Mouse (Mus musculus) forebrain, embryonic 15.5 days (tissue): ENCODE measurements around the gene Pigc. TPM values are rescaled to one million over a fixed set of nuclear protein-coding genes. Genes with fewer than 3 reads are reported as not detected.

Experiments used
- ATAC-seq: fragments of 200-750 bp; cut with Nextera tagmentation; replicated peaks from 2 replicates; pipeline ENCODE4 v1.8.0; 2017; ENCODE audit warnings: mild to moderate bottlenecking, moderate TSS enrichment, moderate library complexity
- H3K27ac ChIP-seq: fragments of 300-500 bp; sonication (generic); replicated peaks from 2 replicates; pipeline ENCODE4 v1.5.1; 2015; ENCODE audit warnings: mild to moderate bottlenecking, inconsistent platforms
- H3K27me3 ChIP-seq: fragments of 300-500 bp; sonication (generic); 2 replicates; pipeline ENCODE4 v1.6.1; 2015; ENCODE audit warnings: inconsistent platforms
- H3K36me3 ChIP-seq: fragments of 300-500 bp; sonication (generic); 2 replicates; pipeline ENCODE4 v1.6.1; 2015; ENCODE audit warnings: mild to moderate bottlenecking, inconsistent platforms
- H3K4me1 ChIP-seq: fragments of 300-500 bp; sonication (generic); 2 replicates; pipeline ENCODE4 v1.6.1; 2015; ENCODE audit warnings: inconsistent platforms
- H3K4me2 ChIP-seq: fragments of 300-500 bp; sonication (generic); replicated peaks from 2 replicates; pipeline ENCODE4 v1.6.1; 2015; ENCODE audit warnings: mild to moderate bottlenecking, inconsistent platforms
- H3K4me3 ChIP-seq: fragments of 300-500 bp; sonication (generic); 2 replicates; pipeline ENCODE4 v1.5.1; 2015; ENCODE audit warnings: mild to moderate bottlenecking, inconsistent platforms
- H3K9ac ChIP-seq: fragments of 300-500 bp; sonication (generic); replicated peaks from 2 replicates; pipeline ENCODE4 v1.6.1; 2015; ENCODE audit warnings: mild to moderate bottlenecking, inconsistent platforms
- H3K9me3 ChIP-seq: fragments of 300-500 bp; sonication (generic); 2 replicates; pipeline ENCODE4 v1.6.1; 2016; ENCODE audit warnings: inconsistent platforms
- WGBS: fragments of 180-500 bp; shearing (Covaris S2); methylation state at CpG from one replicate; pipeline ENCODE4 v1.1.7; 2015; ENCODE audit warnings: mixed read lengths; 5-methylcytosine and 5-hydroxymethylcytosine counted together
- polyA plus RNA-seq: library from polyadenylated mRNA; unstranded; fragments of >200 nt; fragmentation: Nextera tagmentation; extraction: Ambion mirVana; gene quantifications from 2 replicates; pipeline ENCODE4 v1.2.1, GENCODE M21; 2015

Pigc gene
- polyA plus RNA-seq, 1 experiment from 2014 or later = 32.7 TPM

GRCm38 (mm10) chr1:162003729-162004517, 34.9 kb downstream of the Pigc start:
- Histone ChIP-seq H3K4me2 (no peak overlapping the region), H3K9me3 (no peaks in the 10 kb centered on the region), H3K36me3 (no peaks in the 10 kb centered on the region), H3K4me1 (peaks cover 24% of the 10 kb centered on the region), H3K27me3 (no peaks in the 10 kb centered on the region), H3K27ac (no peak overlapping the region), H3K4me3 (no peak overlapping the region), H3K9ac (no peak overlapping the region)
- WGBS = 33% methylated on average over 14 of the region's 14 CpGs
- ATAC-seq = no peak

DNA sequence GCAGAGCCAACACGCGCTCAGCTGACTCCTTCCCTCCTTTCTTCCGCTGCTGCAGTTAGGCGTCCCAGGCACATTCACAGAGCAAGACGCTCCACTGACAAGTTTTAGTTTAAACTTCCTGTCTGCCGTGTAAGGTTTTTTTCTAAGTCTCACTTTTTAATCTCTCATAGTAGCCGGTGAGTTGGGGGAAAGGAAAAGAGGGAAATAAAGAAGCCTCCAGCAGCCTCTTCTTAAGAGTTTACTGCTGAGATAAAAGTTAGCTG, 35.5 kb downstream of the Pigc start:
- no peaks in the 10 kb centered on the region for H3K9me3 ChIP-seq

DNA sequence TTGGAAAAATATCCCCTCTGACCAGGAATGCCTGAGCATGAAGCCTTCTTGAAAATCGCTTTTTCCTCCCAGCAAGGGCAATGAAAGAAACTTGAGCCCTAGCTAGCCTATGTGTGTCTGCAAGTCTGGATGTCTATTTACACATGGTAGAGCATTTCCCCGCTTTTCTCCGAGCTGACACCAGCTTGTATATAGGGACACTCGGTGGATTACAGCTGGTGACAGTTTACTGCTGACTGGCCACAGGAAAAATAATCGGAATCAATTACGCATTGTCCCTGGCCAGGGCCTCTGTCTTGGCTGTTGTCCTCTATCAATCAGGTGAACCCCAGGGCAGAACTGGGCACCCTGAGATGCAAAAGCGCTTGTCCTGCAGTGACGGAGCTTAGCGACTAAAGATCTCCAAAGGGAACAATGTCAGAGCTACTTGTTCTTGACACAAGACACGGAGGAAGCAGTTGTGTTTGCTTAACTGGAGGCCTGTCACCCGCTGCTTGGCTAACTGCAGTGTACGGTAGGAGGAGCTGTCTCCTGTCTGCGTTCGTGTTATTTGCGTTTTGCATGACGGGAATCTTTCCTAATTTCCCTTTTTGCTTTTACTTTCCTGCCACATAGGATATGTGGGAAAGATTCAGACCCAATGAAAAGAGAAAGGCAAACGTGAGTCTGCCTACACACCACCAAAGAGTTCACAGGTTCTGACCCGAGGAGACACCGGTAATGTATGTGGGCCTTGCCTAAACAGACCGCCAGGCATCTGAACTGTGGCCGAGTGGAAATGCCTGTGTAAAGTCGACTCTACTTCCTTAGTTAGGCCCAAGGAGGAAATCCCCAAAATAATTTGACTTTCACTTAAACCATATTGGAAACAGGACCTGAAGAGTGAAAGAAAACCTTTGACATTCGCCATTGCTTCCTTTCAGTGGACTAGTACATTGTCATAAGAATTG, 36.1 kb downstream of the Pigc start:
- no peak overlapping the region for H3K9ac ChIP-seq
- no peak overlapping the region for H3K4me2 ChIP-seq
- H3K9me3 ChIP-seq = no peaks in the 10 kb centered on the region
- H3K4me1 ChIP-seq = peaks cover 17% of the 10 kb centered on the region
- no peaks in the 10 kb centered on the region for H3K27me3 ChIP-seq
- H3K27ac ChIP-seq = no peak overlapping the region
- no peak overlapping the region for H3K4me3 ChIP-seq
- no peak; the same call in 1 of the 2 replicates for ATAC-seq
- WGBS = 60% methylated on average over 23 of the region's 23 CpGs
- H3K36me3 ChIP-seq = no peaks in the 10 kb centered on the region

More for the DNA sequence above, 35.5 kb downstream of the Pigc start:
- no peaks in the 10 kb centered on the region for H3K36me3 ChIP-seq
- H3K27ac ChIP-seq = no peak overlapping the region
- no peak for ATAC-seq
- no peak overlapping the region for H3K4me2 ChIP-seq
- 18% methylated on average over 7 of the region's 7 CpGs for WGBS
- no peaks in the 10 kb centered on the region for H3K27me3 ChIP-seq
- no peak overlapping the region for H3K9ac ChIP-seq
- H3K4me3 ChIP-seq = no peak overlapping the region
- peaks cover 21% of the 10 kb centered on the region for H3K4me1 ChIP-seq

- no peak overlapping the region for H3K4me2 ChIP-seq
- peaks cover 17% of the 10 kb centered on the region for H3K4me1 ChIP-seq
- no peaks in the 10 kb centered on the region for H3K27me3 ChIP-seq
- ATAC-seq = no peak
- H3K9me3 ChIP-seq = no peaks in the 10 kb centered on the region
- no peak overlapping the region for H3K27ac ChIP-seq
- no peak overlapping the region for H3K4me3 ChIP-seq
- peaks cover 3% of the 10 kb centered on the region; the same call in 1 of the 2 replicates for H3K36me3 ChIP-seq
- 92% methylated on average over 9 of the region's 9 CpGs for WGBS
- no peak overlapping the region for H3K9ac ChIP-seq
Observed at GRCm38 (mm10) chr1:162006109-162006508, 37.1 kb downstream of the Pigc start.

- 63% methylated on average over 4 of the region's 4 CpGs for WGBS
- Histone ChIP-seq H3K27ac (no peak overlapping the region), H3K4me1 (peaks cover 17% of the 10 kb centered on the region)
Observed at GRCm38 (mm10) chr1:162008208-162008607, 39.2 kb downstream of the Pigc start.

GRCm38 (mm10) chr1:162008631-162009067, 39.7 kb downstream of the Pigc start:
- 44% methylated on average over 8 of the region's 8 CpGs for WGBS
- Histone ChIP-seq H3K36me3 (peaks cover 3% of the 10 kb centered on the region; the same call in 1 of the 2 replicates), H3K9me3 (no peaks in the 10 kb centered on the region), H3K9ac (no peak overlapping the region), H3K27me3 (no peaks in the 10 kb centered on the region), H3K4me1 (peaks cover 15% of the 10 kb centered on the region), H3K4me2 (no peak overlapping the region), H3K27ac (no peak overlapping the region), H3K4me3 (no peak overlapping the region)
- no peak for ATAC-seq

More at GRCm38 (mm10) chr1:162008208-162008607, 39.2 kb downstream of the Pigc start:
- Histone ChIP-seq H3K36me3 (peaks cover 3% of the 10 kb centered on the region; the same call in 1 of the 2 replicates), H3K4me3 (no peak overlapping the region), H3K9me3 (no peaks in the 10 kb centered on the region), H3K4me2 (no peak overlapping the region), H3K27me3 (no peaks in the 10 kb centered on the region), H3K9ac (no peak overlapping the region)
- no peak for ATAC-seq

DNA sequence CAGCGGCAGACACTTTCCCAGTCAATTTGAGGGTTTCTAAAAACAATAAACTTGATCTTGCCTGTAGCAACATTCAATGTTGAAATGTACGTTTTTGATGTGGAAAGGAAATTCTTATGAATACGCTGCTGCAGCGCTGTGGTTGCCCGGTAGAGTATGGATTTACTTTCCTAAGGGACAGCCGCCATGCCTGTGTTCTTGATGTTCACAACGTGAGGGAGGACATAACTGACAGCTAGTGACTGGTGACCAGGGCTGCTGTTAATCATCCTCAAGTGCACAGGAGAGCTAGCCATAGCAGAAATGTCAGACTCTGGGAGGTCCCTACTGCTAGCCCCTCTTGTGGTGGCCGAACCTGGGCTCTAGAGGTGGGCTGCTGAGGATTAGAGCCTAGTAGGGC, 40.1 kb downstream of the Pigc start:
- no peak overlapping the region for H3K4me3 ChIP-seq
- no peak for ATAC-seq
- no peaks in the 10 kb centered on the region for H3K27me3 ChIP-seq
- peaks cover 3% of the 10 kb centered on the region; the same call in 1 of the 2 replicates for H3K36me3 ChIP-seq
- no peak overlapping the region for H3K4me2 ChIP-seq
- no peaks in the 10 kb centered on the region for H3K9me3 ChIP-seq
- H3K27ac ChIP-seq = no peak overlapping the region
- peaks cover 11% of the 10 kb centered on the region for H3K4me1 ChIP-seq
- H3K9ac ChIP-seq = no peak overlapping the region
- 82% methylated on average over 8 of the region's 8 CpGs for WGBS

DNA sequence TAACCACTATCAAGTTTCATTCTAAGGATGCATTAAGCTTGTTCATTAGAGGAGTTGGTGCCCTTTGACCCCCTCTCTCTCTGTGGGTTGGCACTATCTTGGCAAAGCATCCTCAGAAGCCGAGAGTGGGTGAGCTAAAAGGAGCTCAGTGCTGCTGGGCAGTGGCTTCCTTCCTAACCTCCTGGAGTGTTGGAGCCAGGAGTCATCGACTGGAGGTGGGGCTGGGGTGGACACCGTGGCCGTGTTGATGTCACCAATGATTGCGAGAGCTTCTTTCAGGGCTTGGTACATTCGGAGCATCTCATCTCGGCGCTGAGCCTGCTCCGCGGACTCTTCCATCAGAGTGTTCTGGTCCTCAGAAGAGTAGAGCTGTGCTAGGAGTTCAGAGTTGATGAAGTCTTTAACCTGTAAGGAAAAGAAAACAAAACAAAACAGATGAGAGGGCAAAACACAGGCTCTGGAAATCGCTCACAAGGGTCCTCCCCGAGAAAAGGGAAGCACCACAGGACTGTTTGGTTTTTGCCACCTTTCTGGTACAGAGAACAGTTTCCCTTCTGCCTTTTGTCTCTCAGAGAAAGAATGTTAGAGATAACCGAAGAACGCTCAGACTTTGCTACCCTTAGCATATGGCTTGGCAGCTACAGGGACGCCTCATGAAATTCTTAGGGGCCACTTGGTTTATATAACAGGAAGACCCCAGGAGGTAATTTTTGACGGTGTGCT, 42.7 kb downstream of the Pigc start:
- Histone ChIP-seq H3K4me2 (no peak overlapping the region), H3K4me3 (no peak overlapping the region), H3K9me3 (no peaks in the 10 kb centered on the region), H3K27me3 (no peaks in the 10 kb centered on the region), H3K36me3 (peaks cover 3% of the 10 kb centered on the region; the same call in 1 of the 2 replicates), H3K27ac (no peak overlapping the region), H3K4me1 (no peaks in the 10 kb centered on the region), H3K9ac (no peak overlapping the region)
- WGBS = 79% methylated on average over 16 of the region's 16 CpGs
- ATAC-seq = no peak

DNA sequence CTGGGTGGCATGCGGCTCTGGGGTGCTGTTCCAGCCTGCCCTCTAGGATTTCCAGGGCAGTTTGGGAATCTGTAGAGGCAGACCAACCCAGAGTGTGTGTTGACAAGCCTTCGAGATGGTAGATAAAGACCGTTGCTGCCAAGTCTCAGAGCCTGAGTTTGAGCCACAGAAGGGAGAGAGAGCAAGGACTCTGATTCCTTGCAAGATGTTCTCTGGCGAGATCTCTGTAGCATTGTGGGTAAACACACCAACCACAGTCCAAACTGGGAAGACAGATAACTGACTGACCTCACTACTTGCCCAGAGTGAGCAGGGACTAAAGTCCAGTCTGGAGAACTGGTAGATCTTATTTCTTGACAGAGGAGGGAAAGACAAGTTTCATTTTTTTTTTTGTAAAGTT, 44.6 kb downstream of the Pigc start:
- Histone ChIP-seq H3K9me3 (no peaks in the 10 kb centered on the region), H3K4me1 (no peaks in the 10 kb centered on the region), H3K4me2 (no peak overlapping the region), H3K4me3 (no peak overlapping the region), H3K27ac (no peak overlapping the region), H3K27me3 (no peaks in the 10 kb centered on the region), H3K9ac (no peak overlapping the region), H3K36me3 (peaks cover 3% of the 10 kb centered on the region; the same call in 1 of the 2 replicates)
- no peak for ATAC-seq
- WGBS = 90% methylated on average over 4 of the region's 4 CpGs

GRCm38 (mm10) chr1:162015247-162015862, 46.4 kb downstream of the Pigc start:
- no peak overlapping the region for H3K4me2 ChIP-seq
- H3K9ac ChIP-seq = no peak overlapping the region
- peaks cover 3% of the 10 kb centered on the region; the same call in 1 of the 2 replicates for H3K36me3 ChIP-seq
- no peak overlapping the region for H3K27ac ChIP-seq
- H3K9me3 ChIP-seq = no peaks in the 10 kb centered on the region
- no peak overlapping the region for H3K4me3 ChIP-seq
- H3K27me3 ChIP-seq = no peaks in the 10 kb centered on the region
- no peaks in the 10 kb centered on the region for H3K4me1 ChIP-seq
- no peak for ATAC-seq
- WGBS = 59% methylated on average over 8 of the region's 8 CpGs

DNA sequence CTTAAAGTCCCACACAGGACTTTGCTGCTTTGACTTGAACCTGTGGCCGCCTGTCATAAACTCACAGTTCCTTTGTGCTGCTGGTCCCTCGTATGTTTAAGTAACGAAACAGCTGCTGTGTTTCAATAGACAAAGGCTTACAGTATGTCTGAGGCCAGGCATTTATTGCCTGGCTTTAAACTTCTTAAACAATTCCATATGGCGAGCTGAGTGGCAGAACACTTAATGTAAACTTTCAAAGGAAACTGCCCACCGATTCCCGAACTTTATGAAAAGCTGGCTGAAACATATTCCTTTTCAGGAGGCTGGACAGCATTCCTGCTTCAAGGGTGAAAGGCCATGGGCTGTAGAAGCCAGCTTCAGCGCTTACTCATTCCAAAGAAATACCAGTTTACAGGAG, 48.0 kb downstream of the Pigc start:
- H3K36me3 ChIP-seq = no peaks in the 10 kb centered on the region
- no peak overlapping the region for H3K27ac ChIP-seq
- no peak overlapping the region for H3K4me3 ChIP-seq
- H3K27me3 ChIP-seq = no peaks in the 10 kb centered on the region
- no peaks in the 10 kb centered on the region for H3K9me3 ChIP-seq
- H3K4me2 ChIP-seq = no peak overlapping the region
- H3K4me1 ChIP-seq = 0 out of 2 replicates have a peak, but pooled peaks cover 4% of the 10 kb centered on the region
- WGBS = 45% methylated on average over 7 of the region's 7 CpGs
- no peak for ATAC-seq
- H3K9ac ChIP-seq = no peak overlapping the region
